Mouse (Mus musculus) R1 (cell line): ENCODE measurements around the gene Smoc1.

Experiments used
- DNase-seq: peaks from one replicate; pipeline ENCODE4 v3.0.0-alpha.2; 2018; ENCODE audit warnings: low read depth, low spot score

The Smoc1 gene

DNA sequence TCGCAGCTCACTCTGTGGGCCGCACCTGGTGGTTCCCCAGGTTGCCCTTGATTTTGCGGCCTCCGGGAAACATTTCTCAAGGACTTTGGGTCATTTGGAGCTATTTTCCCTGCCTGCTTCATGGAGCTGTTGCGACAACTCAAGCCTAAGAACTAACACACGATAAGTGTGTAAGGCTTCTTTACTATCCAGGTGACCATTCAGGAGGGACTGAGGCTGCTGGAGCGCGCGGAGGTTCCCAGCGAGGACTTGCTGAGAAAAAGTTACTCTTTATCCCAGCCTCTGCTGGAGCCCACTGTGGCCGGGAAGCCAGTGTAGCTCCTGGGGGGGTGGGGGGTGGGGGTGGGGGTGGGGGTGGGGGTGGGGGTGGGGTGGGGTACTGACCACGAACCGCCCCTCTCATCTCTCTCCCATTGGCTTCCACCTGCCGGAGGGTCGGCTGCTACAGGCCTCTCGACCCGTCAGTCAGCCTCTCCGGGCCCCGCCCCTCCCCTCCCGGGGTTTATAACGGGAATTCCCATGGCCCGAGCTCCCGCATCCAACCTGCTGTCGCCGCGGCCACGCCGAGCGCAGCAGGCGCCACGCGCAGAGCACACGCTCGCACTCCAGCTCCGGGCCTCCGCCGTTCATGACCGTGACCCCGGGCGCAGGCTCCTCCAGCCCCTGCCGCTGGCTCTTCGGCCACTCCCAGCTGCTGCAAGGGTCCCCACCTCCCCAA is at the start of gene Smoc1:
Gene Smoc1 (plus strand): TSS at position 532 of the 718 bp plus-strand sequence.
- peak; percentile 92 for DNase-seq

DNA sequence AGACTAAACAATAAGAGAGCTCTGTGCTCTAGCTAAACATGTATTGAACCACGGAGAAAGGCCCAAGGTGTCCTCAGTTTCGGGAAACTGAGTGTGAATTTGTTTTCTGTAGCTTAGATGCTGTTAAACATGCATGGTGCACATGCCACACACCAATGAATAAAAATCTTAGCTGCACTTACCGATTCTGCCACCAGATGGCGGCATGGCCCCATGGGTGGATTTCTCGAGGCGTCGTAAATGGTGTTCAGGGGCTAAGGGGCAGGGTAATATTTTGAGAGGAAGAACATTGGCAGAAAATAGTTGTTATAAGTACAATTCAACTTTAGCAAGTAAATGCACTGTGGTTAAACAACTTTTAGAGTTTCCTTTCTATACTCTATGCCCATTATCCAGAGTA is 44.3 kb upstream of the Smoc1 start:
- DNase-seq = peak; percentile 59

- no peak for DNase-seq
These were observed 42.9 kb upstream of the Smoc1 start for GRCm38 (mm10) chr12:80983695-80984094.

GRCm38 (mm10) chr12:80986628-80987027 is 40.0 kb upstream of the Smoc1 start:
- no peak for DNase-seq

DNA sequence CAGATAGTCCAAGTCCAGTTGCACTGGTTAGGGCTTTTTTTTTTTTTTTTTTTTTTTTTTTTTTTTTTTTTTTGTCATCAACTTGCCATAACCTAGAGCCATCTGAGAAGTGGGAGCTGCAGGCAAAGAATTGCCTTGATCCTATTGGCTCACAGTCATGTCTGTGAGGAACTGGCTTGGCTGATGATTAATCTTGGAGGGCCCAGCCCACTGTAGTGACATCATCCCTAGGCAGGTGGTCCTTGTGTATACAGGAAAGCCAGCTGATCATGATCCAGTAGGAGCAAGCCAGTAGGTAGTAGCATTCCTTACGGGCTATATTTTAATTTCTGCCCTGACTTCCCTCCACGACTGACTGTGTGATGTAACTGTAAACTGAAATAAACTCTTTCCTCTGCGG is 38.3 kb upstream of the Smoc1 start:
- DNase-seq = peak; percentile 19

GRCm38 (mm10) chr12:80990901-80991445 is 35.6 kb upstream of the Smoc1 start:
- peak; percentile 29 for DNase-seq

DNA sequence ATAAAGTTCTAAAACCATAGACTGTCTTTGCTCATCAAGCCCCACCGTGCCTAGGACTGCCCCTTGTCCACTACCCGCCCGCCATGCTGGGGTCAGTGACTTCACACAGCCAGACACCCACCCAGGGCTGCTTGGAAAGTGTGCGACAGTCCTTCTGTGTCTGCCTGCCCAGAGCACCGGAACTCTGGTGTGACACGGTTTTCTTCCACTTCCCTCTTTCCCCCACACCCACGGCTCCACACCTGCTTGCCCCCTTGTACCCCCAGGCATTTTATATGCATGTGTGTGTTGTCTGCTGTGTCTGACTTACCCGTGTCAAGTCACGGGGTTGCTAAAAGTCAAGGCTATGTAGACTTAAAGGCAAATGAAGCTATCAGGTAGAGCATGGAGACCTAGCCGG is 34.8 kb upstream of the Smoc1 start:
- no peak for DNase-seq

DNA sequence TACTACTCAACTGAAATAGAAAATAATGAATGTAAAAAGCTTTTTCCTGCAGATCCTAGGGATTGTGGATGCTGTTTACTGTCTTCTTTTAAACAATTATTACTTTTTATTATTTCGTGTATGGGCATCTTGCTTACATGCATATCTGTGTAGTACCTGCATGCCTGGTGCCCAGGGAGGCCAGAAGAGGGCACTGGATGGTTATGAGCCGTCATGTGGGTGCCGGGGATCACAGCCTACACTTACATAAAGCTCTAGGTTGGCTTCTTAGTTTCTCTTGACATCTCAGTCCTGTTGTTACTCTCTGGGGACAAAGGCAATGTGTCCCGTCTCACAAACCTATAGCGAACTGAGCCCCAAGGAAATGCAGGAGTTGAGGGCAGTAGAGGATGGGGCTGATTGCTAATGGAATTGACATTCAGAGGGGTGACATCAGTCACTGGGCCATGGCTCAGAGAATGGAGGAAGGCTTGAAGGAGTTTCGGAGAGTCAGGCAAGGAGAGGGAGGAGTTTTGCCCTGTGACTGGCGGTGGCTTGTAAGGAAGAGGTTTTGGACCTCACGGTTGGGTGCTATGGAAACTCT is 34.0 kb upstream of the Smoc1 start:
- DNase-seq = no peak

- DNase-seq = no peak
These were observed 32.8 kb upstream of the Smoc1 start for GRCm38 (mm10) chr12:80993773-80994172.

DNA sequence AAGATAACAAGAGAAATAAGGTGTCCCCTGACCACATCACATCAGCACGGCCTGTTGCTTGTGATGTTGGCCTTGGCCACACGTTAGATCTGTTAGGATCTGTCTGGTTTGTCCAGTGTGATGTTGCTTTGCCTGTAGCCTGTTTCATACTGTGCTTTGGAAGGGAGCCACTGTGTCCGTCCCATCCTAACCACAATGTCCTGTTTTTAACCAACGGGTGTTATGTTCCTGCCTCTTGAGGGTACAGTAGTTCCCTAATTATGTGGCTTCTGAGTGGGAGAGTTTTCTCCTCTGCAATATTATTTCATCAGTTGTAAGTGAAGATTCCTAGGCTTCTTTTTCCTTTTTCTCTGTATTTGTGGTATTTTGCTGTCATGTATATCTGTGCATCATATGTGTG is 31.3 kb upstream of the Smoc1 start:
- no peak for DNase-seq

- no peak for DNase-seq
These were observed 29.0 kb upstream of the Smoc1 start for GRCm38 (mm10) chr12:80997652-80998051.

DNA sequence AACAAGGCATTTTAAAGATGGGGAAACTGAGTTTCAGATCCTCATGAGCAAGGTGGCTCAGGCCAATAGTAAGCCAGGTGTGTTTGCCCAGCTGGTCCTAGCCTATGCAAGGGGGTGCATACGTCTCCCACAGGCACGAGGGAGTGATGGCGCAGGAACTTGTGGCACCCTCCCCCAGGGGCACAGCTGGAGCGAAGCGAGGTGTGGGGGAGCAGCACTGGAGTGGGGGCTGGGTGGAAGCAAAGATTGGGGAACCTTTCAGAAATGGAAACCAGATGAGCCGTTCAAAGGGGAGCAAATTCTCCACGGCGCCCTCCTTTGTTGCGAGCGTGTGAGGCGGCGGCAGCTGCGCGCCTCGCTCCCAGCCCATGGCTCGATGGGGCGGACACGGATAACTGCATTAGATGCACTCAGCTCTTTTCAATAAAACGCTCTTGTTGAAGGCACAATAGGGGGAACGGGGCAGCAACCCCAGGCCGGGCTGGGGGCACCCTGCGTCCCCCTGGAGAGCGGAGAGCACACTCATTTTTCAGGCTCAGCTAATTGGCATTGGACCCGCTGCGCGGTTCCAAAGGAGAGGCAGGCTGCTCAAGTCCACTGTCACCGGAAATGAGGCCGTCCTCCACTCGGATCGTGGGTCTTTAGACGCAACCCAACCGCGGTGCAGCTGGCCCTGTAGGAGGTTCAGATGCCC is 27.9 kb upstream of the Smoc1 start:
- DNase-seq = peak; percentile 54

GRCm38 (mm10) chr12:81000924-81001323 is 25.7 kb upstream of the Smoc1 start:
- DNase-seq = peak; percentile 25

- DNase-seq = no peak
These were observed 23.6 kb upstream of the Smoc1 start for GRCm38 (mm10) chr12:81002841-81003635.

GRCm38 (mm10) chr12:81009813-81010212 is 16.8 kb upstream of the Smoc1 start:
- DNase-seq = no peak

DNA sequence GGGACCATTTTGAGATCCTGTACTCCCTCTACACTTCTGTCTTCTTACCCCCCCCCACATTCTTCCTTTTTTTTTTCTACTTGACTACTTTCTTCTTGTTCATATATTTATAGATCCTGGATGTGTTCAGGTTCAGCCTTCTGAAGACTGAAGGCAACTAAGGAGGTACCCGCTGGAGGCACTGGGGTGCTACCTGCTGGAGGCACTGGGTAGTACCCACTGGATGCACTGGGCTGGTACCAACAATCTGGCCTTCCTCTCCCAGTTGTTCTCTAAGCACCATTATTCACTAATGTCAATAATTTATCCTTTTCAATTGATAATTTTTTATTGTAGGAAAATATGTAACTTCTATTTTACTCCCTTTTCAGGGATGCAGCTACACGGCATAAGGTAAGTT is 14.6 kb upstream of the Smoc1 start:
- no peak for DNase-seq

DNA sequence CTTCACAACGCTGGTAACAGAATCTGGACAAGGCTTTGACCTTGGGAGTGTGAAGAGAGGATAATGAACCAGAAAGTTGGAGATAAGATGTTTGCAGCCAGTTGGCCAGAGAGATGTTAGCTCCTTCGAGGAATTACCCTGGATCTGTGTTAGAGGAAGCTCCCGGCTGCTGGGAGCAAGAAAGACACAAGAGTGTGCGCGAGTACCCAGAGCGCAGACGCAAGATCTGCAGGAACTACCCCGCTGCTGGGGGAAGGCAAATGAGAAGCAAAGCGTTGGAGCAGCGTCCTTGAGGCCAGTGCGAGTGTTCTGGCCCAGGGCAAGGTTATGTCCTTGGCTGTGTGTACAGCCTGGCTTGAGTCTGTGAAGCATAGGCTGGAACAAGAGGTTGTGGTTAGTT is 13.1 kb upstream of the Smoc1 start:
- peak; percentile 60 for DNase-seq

- DNase-seq = no peak
These were observed 9.0 kb upstream of the Smoc1 start for GRCm38 (mm10) chr12:81017624-81018023.

- peak; percentile 80 for DNase-seq
These were observed 7.9 kb upstream of the Smoc1 start for GRCm38 (mm10) chr12:81018516-81019279.

DNA sequence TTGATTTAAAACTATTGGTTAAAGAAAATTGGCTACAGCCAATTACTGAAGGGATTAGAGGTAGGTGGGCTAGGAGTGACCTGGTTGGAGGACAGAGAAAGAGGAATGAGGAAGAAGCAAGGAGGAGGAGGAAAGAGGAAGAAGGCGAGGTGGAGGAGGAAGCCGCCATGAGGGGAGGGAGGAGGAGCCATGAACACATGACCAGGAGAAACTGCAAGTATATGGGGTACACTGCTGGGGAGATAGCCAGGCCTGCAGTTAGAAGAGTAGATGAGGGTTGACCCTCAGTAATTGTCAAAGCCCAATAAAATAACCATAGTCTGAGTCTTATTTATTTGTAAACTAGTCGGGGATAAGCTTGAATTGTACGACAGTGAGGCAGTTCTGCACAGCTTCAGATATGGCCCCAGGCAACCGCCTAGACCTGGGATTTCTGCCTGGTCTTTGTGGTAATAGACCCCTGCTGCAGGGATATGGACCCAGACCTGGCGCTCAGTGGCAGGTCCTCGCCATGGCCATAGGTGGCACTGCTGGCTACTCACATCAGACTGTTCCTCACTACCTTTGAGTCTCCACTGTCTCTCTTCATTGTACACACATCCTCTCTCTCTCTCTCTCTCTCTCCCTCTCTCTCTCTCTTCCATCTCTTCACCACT is 7.2 kb upstream of the Smoc1 start:
- peak; percentile 97 for DNase-seq
